Mouse (Mus musculus) bone marrow macrophage, adult 2 months (primary cell): ENCODE measurements at regions not wholly inside any gene's neighbourhood (a gene's known extent, or its start where the extent isn't known, plus 50 kb on each side); places are given as distances from the start of the nearest gene placed in this dataset.

Experiments used
- CTCF ChIP-seq: IDR thresholded peaks from 2 replicates; pipeline ENCODE4 v1.5.1; 2012; ENCODE audit warnings: low read depth, mild to moderate bottlenecking, low read length, moderate library complexity
- POLR2A ChIP-seq: IDR thresholded peaks from 2 replicates; pipeline ENCODE4 v1.6.1; 2012; ENCODE audit warnings: mild to moderate bottlenecking, low read depth, low read length, borderline replicate concordance

- TF ChIP-seq POLR2A (no peak), CTCF (no peak)
Observed at GRCm38 (mm10) chr2:169168795-169169194, 213.4 kb upstream of the Zfp64 start.
